In the genomic region with DNA sequence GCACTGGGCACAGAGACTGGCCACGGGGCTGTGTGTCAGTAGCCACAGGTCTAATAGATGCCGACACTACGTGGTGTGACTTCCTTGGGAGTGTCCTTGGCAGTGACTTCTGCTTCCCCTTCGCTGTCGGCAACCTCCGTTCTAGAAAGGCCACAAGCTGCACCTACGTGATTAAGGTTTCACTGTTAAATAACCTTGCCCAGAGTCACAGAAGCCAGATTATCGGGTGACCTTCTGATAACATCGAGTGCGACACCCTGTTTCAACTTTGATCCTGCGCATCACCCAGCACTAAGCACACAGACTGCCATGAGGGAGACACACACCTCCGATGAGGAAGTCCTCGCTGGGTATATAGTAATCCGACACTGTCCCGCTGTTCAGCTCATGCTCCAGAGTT, we compare ENCODE assay signal across 11 mouse cellular contexts. TPM values are rescaled to one million over a fixed set of nuclear protein-coding genes. Genes with fewer than 3 reads are reported as not detected.
DNase-seq lines count a peak whose midpoint lies in the region; ATAC-seq lines count a peak whose summit lies in the region.
"Had no signal": no experiment of that assay in that cellular context is flagged by ENCODE, and none has a peak within 500 bp of the region (broad histone marks: within the 10 kb centered on the region; RNA-seq: fewer than 3 reads in every experiment).

No protein-coding gene starts in this region.

- no peak overlapping the region for H3K4me3 ChIP-seq in liver, embryonic 13.5 days (replicated peaks)
- H3K4me3 ChIP-seq in hindbrain, embryonic 14.5 days (replicated peaks; ENCODE audit: low read length) = no peak overlapping the region
- H3K4me3 ChIP-seq: limb, embryonic 13.5 days had no signal

- DNase-seq in heart, postnatal 4 days = peak; percentile 4
- DNase-seq in heart, postnatal 14 days = no peak
- peak; percentile 96 for DNase-seq in MEL-GATA-1-ER (ENCODE audit: extremely low read depth, low read depth)
- no peak for DNase-seq in liver, embryonic 13.5 days
- no peak for DNase-seq in cerebellum, adult 9-10 months
- DNase-seq in cerebellum, adult 8-10 months = no peak
- no peak for DNase-seq in hindbrain, embryonic 14.5 days (ENCODE audit: low spot score)
- DNase-seq: gastrocnemius, postnatal 14 days; layer of hippocampus, postnatal 36 days had no signal

- no peak overlapping the region for H3K27ac ChIP-seq in liver, embryonic 13.5 days
- no peak overlapping the region for H3K27ac ChIP-seq in hindbrain, embryonic 14.5 days
- H3K27ac ChIP-seq: limb, embryonic 13.5 days had no signal

- H3K9me3 ChIP-seq in liver, embryonic 13.5 days (replicated peaks) = no peaks in the 10 kb centered on the region
- no peaks in the 10 kb centered on the region for H3K9me3 ChIP-seq in hindbrain, embryonic 14.5 days (ENCODE audit: control insufficient read depth, low read length)
- H3K9me3 ChIP-seq: limb, embryonic 13.5 days had no signal

- peaks cover 21% of the 10 kb centered on the region for H3K27me3 ChIP-seq in liver, embryonic 13.5 days
- no peaks in the 10 kb centered on the region for H3K27me3 ChIP-seq in hindbrain, embryonic 14.5 days (ENCODE audit: control insufficient read depth, insufficient read depth, low read length)

- intact Hi-C loops in heart, postnatal 14 days (cut with DNase I) = no loop called here

- peak overlapping the region; percentile 28; the same call in 1 of the 2 replicates for H3K4me2 ChIP-seq in liver, embryonic 13.5 days
- no peak overlapping the region for H3K4me2 ChIP-seq in hindbrain, embryonic 14.5 days (replicated peaks)
- H3K4me2 ChIP-seq: limb, embryonic 13.5 days had no signal

- no peaks in the 10 kb centered on the region for H3K36me3 ChIP-seq in liver, embryonic 13.5 days
- no peaks in the 10 kb centered on the region for H3K36me3 ChIP-seq in hindbrain, embryonic 14.5 days (replicated peaks; ENCODE audit: control insufficient read depth, insufficient read depth)

- ATAC-seq in liver, embryonic 13.5 days (ENCODE audit: low read depth) = no peak
- ATAC-seq in neutrophil, adult 5-6 weeks (ENCODE audit: extremely low read depth, insufficient number of reproducible peaks, low FRiP score, poor library complexity, severe bottlenecking) = peak; percentile 80
- no peak for ATAC-seq in hindbrain, embryonic 14.5 days (ENCODE audit: low FRiP score)

- H3K4me1 ChIP-seq in liver, embryonic 13.5 days (replicated peaks) = peaks cover 20% of the 10 kb centered on the region
- peaks cover 6% of the 10 kb centered on the region for H3K4me1 ChIP-seq in hindbrain, embryonic 14.5 days (replicated peaks; ENCODE audit: control insufficient read depth, insufficient read depth, low read length)

- WGBS in liver, embryonic 13.5 days (ENCODE audit: insufficient replicate concordance) = 17% methylated on average over 15 of the region's 15 CpGs
- WGBS in hindbrain, embryonic 14.5 days = 81% methylated on average over 15 of the region's 15 CpGs

- no peak overlapping the region for H3K9ac ChIP-seq in liver, embryonic 13.5 days
- H3K9ac ChIP-seq in hindbrain, embryonic 14.5 days = no peak overlapping the region
- H3K9ac ChIP-seq: limb, embryonic 13.5 days had no signal

RNA-seq across cellular contexts. Expression of gene Zbtb42, which starts 9.8 kb away (rescaled TPM):
- 10 to 100 TPM in 1 of 2 experiments, 1 to 10 TPM in 1; 10.0 to 10.1 TPM for total RNA-seq in heart, postnatal 4 days (2021)
- 1 to 10 TPM; 5.8 to 7.2 TPM for total RNA-seq in heart, postnatal 14 days (2021)
- polyA plus RNA-seq in liver, embryonic 13.5 days (2015; fragmentation: Nextera tagmentation; extraction: Ambion mirVana) = 0.40 and 0.71 TPM in 2 replicates
- 13.4 and 15.0 TPM in 2 replicates for total RNA-seq in neutrophil, adult 5-6 weeks (2017)
- polyA plus RNA-seq in hindbrain, embryonic 14.5 days (2014; fragmentation: Nextera tagmentation; extraction: Ambion mirVana) = 2.2 and 4.7 TPM in 2 replicates

RNA-seq across cellular contexts. Expression of gene Akt1, which starts 13.8 kb away (rescaled TPM):
- total RNA-seq in heart, postnatal 4 days (2021) = 100 to 1,000 TPM; 352 to 392 TPM
- 100 to 1,000 TPM; 217 to 237 TPM for total RNA-seq in heart, postnatal 14 days (2021)
- polyA plus RNA-seq in liver, embryonic 13.5 days (2015; fragmentation: Nextera tagmentation; extraction: Ambion mirVana) = 13.8 and 17.9 TPM in 2 replicates
- total RNA-seq in neutrophil, adult 5-6 weeks (2017) = 197 and 218 TPM in 2 replicates
- polyA plus RNA-seq in hindbrain, embryonic 14.5 days (2014; fragmentation: Nextera tagmentation; extraction: Ambion mirVana) = 69.2 and 70.3 TPM in 2 replicates

RNA-seq across cellular contexts. Expression of gene Cep170b, which starts 31.8 kb away (rescaled TPM):
- 10 to 100 TPM; 13.1 to 14.1 TPM for total RNA-seq in heart, postnatal 4 days (2021)
- total RNA-seq in heart, postnatal 14 days (2021) = 1 to 10 TPM; 8.6 to 9.9 TPM
- 2.5 and 2.9 TPM in 2 replicates for polyA plus RNA-seq in liver, embryonic 13.5 days (2015; fragmentation: Nextera tagmentation; extraction: Ambion mirVana)
- 4.8 and 5.7 TPM in 2 replicates for total RNA-seq in neutrophil, adult 5-6 weeks (2017)
- polyA plus RNA-seq in hindbrain, embryonic 14.5 days (2014; fragmentation: Nextera tagmentation; extraction: Ambion mirVana) = 39.5 and 41.9 TPM in 2 replicates

RNA-seq across cellular contexts. Expression of gene Siva1, which starts 44.0 kb away (rescaled TPM):
- total RNA-seq in heart, postnatal 4 days (2021) = 10 to 100 TPM; 39.9 to 43.2 TPM
- 10 to 100 TPM; 25.4 to 30.9 TPM for total RNA-seq in heart, postnatal 14 days (2021)
- 120 and 148 TPM in 2 replicates for polyA plus RNA-seq in liver, embryonic 13.5 days (2015; fragmentation: Nextera tagmentation; extraction: Ambion mirVana)
- 45.4 and 52.7 TPM in 2 replicates for total RNA-seq in neutrophil, adult 5-6 weeks (2017)
- 54.2 and 58.4 TPM in 2 replicates for polyA plus RNA-seq in hindbrain, embryonic 14.5 days (2014; fragmentation: Nextera tagmentation; extraction: Ambion mirVana)

Comparison
In these comparisons a context has a peak if more than half of its experiments do, and no peak if none do; other contexts are left out.
1. DNase-seq: peak in heart, postnatal 4 days (single experiment) and MEL-GATA-1-ER (single experiment); none in heart, postnatal 14 days (0 of 2), liver, embryonic 13.5 days (single experiment), cerebellum, adult 9-10 months (single experiment), cerebellum, adult 8-10 months (single experiment) and hindbrain, embryonic 14.5 days (single experiment).